Mouse (Mus musculus): ENCODE measurements at regions not wholly inside any gene's neighbourhood (a gene's known extent, or its start where the extent isn't known, plus 50 kb on each side); places are given as distances from the start of the nearest gene placed in this dataset.

GRCm38 (mm10) chr9:47240950-47241349, 242.4 kb downstream of the Gm4791 start:
- TF ChIP-seq CTCF (IDR thresholded peaks at IDR 0.05; ENCODE audit: low read depth, low read length): no peak
- no peak for TF ChIP-seq POLR2A (IDR thresholded peaks at IDR 0.05; ENCODE audit: extremely low read depth, insufficient read depth, low read length)
